Mouse (Mus musculus) CH12.LX (cell line): ENCODE data around the gene Mast3. TPM values are rescaled to one million over a fixed set of nuclear protein-coding genes. Genes with fewer than 3 reads are reported as not detected.

Experiments used
- DNase-seq: peaks from one replicate; pipeline ENCODE4 v3.0.0-alpha.2; 2013; ENCODE audit errors: extremely low read depth
- H3K27ac ChIP-seq: 2 replicates; pipeline ENCODE4 v1.5.1; 2012; ENCODE audit warnings: low read depth, mild to moderate bottlenecking, control low read depth, moderate library complexity; ENCODE audit not compliant: insufficient read depth
- H3K27me3 ChIP-seq: replicated peaks from 2 replicates; pipeline ENCODE3; 2012; ENCODE audit warnings: inconsistent platforms
- H3K36me3 ChIP-seq, 2 experiments: replicated peaks in 1 of 2; 2 replicates each; pipeline versions ENCODE3 to v1.6.1; 2012; ENCODE audit warnings: inconsistent platforms in 1 of 2, low read length in 1 of 2, mild to moderate bottlenecking in 1 of 2, mixed read lengths in 1 of 2, moderate library complexity in 1 of 2; ENCODE audit not compliant: control insufficient read depth in 1 of 2, insufficient read depth in 1 of 2
- H3K4me1 ChIP-seq, 2 experiments: 2 replicates each; pipeline ENCODE4 v1.6.1; 2012; ENCODE audit warnings: inconsistent platforms in 1 of 2, moderate library complexity in 1 of 2; ENCODE audit not compliant: insufficient read depth in 2 of 2, control insufficient read depth in 1 of 2
- H3K4me2 ChIP-seq: 2 replicates; pipeline ENCODE4 v1.6.1; 2012; ENCODE audit warnings: low read depth, mild to moderate bottlenecking, control low read depth; ENCODE audit not compliant: poor library complexity, insufficient read depth, severe bottlenecking
- H3K4me3 ChIP-seq, 3 experiments: fragments of 150-350 bp in 1 of 3; sonication (generic) in 1 of 3; replicated peaks in 1 of 3; 2 replicates each; pipeline versions ENCODE3 to v1.5.1; 2011 to 2012; ENCODE audit warnings: low read depth in 2 of 3, low read length in 2 of 3, mild to moderate bottlenecking in 2 of 3, moderate library complexity in 2 of 3, control low read depth in 1 of 3, improper control_type of control experiment in 1 of 3, inconsistent platforms in 1 of 3, mixed read lengths in 1 of 3; ENCODE audit not compliant: poor library complexity in 1 of 3
- H3K79me2 ChIP-seq: replicated peaks from 2 replicates; pipeline ENCODE4 v1.6.1; 2012; ENCODE audit warnings: mild to moderate bottlenecking, moderate library complexity; ENCODE audit not compliant: control insufficient read depth, poor library complexity, insufficient read depth, severe bottlenecking; ENCODE audit errors: extremely low read depth
- H3K9ac ChIP-seq: 2 replicates; pipeline ENCODE4 v1.6.1; 2012; ENCODE audit warnings: low read depth, mild to moderate bottlenecking, control low read depth, moderate library complexity; ENCODE audit not compliant: insufficient read depth
- H3K9me3 ChIP-seq: replicated peaks from 2 replicates; pipeline ENCODE3; 2012; ENCODE audit warnings: low read length, inconsistent platforms, mixed read lengths
- GABPA ChIP-seq: IDR thresholded peaks from 2 replicates; pipeline ENCODE4 v1.6.1; 2012; ENCODE audit warnings: low read depth, low read length, improper control_type of control experiment, inconsistent platforms; ENCODE audit not compliant: insufficient replicate concordance
- MAZ ChIP-seq: IDR thresholded peaks from 2 replicates; pipeline ENCODE4 v1.6.1; 2012; ENCODE audit warnings: low read depth, mild to moderate bottlenecking, inconsistent platforms, low read length, improper control_type of control experiment, moderate library complexity
- MXI1 ChIP-seq: IDR thresholded peaks from 2 replicates; pipeline ENCODE4 v1.6.1; 2011; ENCODE audit warnings: mild to moderate bottlenecking, low read depth, low read length, improper control_type of control experiment
- NELFE ChIP-seq: IDR thresholded peaks from 2 replicates; pipeline ENCODE4 v1.6.1; 2011; ENCODE audit warnings: low read depth, low read length, improper control_type of control experiment
- PAX5 ChIP-seq: IDR thresholded peaks from 2 replicates; pipeline ENCODE4 v1.6.1; 2012; ENCODE audit warnings: low read length, inconsistent platforms, mixed read lengths
- POLR2A ChIP-seq: IDR thresholded peaks from 2 replicates; pipeline ENCODE4 v1.6.1; 2011; ENCODE audit warnings: low read depth, mild to moderate bottlenecking, improper control_type of control experiment, low read length
- POLR2AphosphoS2 ChIP-seq: IDR thresholded peaks from 2 replicates; pipeline ENCODE4 v1.6.1; 2011; ENCODE audit warnings: low read depth, low read length, improper control_type of control experiment
- RAD21 ChIP-seq: IDR thresholded peaks from 2 replicates; pipeline ENCODE4 v1.6.1; 2011; ENCODE audit warnings: low read depth, mild to moderate bottlenecking, low read length, improper control_type of control experiment, moderate library complexity
- SIN3A ChIP-seq: IDR thresholded peaks from 2 replicates; pipeline ENCODE4 v1.6.1; 2012; ENCODE audit warnings: low read length, improper control_type of control experiment, inconsistent platforms
- TBP ChIP-seq: conservative IDR thresholded peaks from 2 replicates; pipeline ENCODE4 v1.6.1; 2011; ENCODE audit warnings: low read depth, low read length, improper control_type of control experiment
- ZC3H11A ChIP-seq: IDR thresholded peaks from 2 replicates; pipeline ENCODE4 v1.6.1; 2012; ENCODE audit warnings: low read depth, mild to moderate bottlenecking, inconsistent platforms, low read length, improper control_type of control experiment
- ZKSCAN1 ChIP-seq: IDR thresholded peaks from 2 replicates; pipeline ENCODE4 v1.6.1; 2012; ENCODE audit warnings: low read depth, inconsistent platforms, low read length, improper control_type of control experiment, borderline replicate concordance
- dilution Hi-C: fragments of 300-500 bp; cut with MboI; formaldehyde crosslinking; loops from 2 replicates; pipeline ENCODE4 v1.14.3; 2020; ENCODE audit warnings: low sequenced_read_pairs; ENCODE audit not compliant: extremely low pct_unique_long_range_greater_than_20kb, extremely low pct_ligation_motif_present
- in situ Hi-C: fragments of 300-500 bp; cut with MboI; formaldehyde crosslinking; loops from 3 replicates; pipeline ENCODE4 v1.14.3; 2019; ENCODE audit warnings: low sequenced_read_pairs, low pct_ligation_motif_present, low pct_unique_long_range_greater_than_20kb, mixed read lengths
- polyA plus RNA-seq: library from polyadenylated mRNA; unstranded; fragments of >175 nt; gene quantifications from 2 replicates; pipeline ENCODE4 v1.2.1, GENCODE M21; 2012; ENCODE audit warnings: low read depth; ENCODE audit not compliant: insufficient read length
- total RNA-seq, 2 experiments: library from RNA; depleted of rRNA; stranded (reverse); fragments of 300-350 nt in 1 of 2; fragments of >200 nt in 1 of 2; gene quantifications; 2 replicates each; pipeline ENCODE4 v1.2.3; 2012 to 2014

Gene Mast3
- total and polyA plus RNA-seq, 3 experiments: 7.0 to 23.4 (median 11.6) TPM

DNA sequence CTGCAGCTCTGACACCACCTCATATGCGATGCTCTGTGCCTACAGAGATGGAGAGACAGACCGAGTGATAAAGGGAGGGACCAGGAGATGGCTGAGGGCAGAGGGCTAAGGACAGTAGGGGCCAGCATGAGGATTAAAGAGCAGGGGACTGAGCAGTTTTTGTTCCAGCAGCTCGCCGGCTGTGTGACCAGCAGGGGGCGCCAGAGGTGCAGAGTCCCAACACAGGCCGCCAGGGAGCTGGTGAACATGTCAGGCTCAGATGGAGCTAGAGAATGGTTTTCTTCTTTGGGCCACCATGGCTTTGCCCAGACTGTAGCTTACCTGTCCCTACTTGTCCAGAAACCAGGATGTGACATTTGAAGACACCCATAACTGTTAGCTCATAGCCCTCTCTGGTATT, 39.7 kb upstream of the Mast3 start (continued):
- no peak for TF ChIP-seq PAX5
- TF ChIP-seq TBP: no peak
- no peak for TF ChIP-seq POLR2A
- no peak for TF ChIP-seq MAZ
- TF ChIP-seq SIN3A: 0 out of 2 replicates have a peak, but pooled peaks have one; percentile 23
- TF ChIP-seq POLR2AphosphoS2: no peak

DNA sequence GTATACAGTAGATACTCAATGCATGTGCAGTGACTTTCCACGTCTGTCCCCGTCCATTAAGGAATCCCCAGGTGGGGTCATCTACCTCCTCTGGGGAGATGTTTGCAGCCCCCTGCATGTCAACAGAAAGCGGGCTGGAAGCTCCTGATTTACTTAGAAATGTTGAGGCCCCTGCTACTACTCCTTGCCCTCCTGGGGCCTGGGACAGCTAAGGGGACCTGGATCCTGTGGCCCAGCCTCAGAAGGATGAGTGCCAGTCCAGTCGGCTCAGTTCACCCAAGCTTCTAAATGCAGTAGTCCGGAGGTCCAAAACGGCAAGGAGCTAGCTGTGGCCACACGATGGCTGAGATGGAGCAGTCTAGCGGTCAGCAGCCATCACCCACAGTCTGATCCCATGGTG, 39.1 kb upstream of the Mast3 start:
- dilution Hi-C loops: no loop called here
- Histone ChIP-seq H3K79me2 (no peaks in the 10 kb centered on the region), H3K9ac (no peak overlapping the region), H3K27me3 (peaks cover 55% of the 10 kb centered on the region), H3K27ac (no peak overlapping the region), H3K4me1 (peaks cover 0 to 23% of the 10 kb centered on the region in 2 experiments; a peak in 2 of 4 replicates), H3K9me3 (no peaks in the 10 kb centered on the region), H3K4me2 (no peak overlapping the region), H3K36me3 (no peaks in the 10 kb centered on the region), H3K4me3 (no peak overlapping the region)
- no peak for DNase-seq
- in situ Hi-C loops: loop anchor here (5.0 to 10.0 kb wide), 2 partner anchors 82 to 129 kb away; partner anchors contain the start of genes Gm3336 and Mpv17l2
- TF ChIP-seq SIN3A (no peak), GABPA (no peak)

DNA sequence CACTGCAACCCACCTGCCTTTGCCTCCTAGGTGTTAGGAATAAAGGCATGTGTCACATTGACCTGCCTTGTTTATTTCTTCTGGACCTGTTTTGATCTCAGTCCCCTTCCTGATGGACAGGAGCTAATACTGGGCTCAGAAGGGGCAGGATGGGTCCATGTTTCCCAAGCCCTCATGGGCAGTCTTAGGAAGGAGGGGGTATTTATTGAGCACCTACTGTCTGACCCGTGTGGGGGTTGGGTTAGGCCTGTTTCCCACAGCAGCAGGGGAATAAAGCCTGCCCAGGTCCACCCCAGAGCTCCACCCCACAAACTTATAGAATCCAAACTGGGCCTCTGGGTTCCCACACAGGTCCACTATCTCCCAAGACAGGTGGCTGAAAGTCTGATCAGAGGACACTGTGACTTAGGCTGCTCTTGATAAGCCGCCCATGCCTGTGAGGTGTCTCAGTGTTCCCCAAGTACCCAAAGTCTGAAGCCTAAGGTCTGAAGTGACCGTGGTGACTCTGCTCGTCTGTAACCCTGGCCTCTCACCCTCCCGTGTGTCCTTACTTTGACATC, 38.4 kb upstream of the Mast3 start:
- H3K27me3 ChIP-seq: peaks cover 49% of the 10 kb centered on the region
- peaks cover 2 to 29% of the 10 kb centered on the region in 2 experiments; a peak in 3 of 4 replicates for H3K4me1 ChIP-seq
- DNase-seq: no peak
- no peak overlapping the region for H3K27ac ChIP-seq
- H3K79me2 ChIP-seq: no peaks in the 10 kb centered on the region
- H3K4me3 ChIP-seq: no peak overlapping the region
- H3K9me3 ChIP-seq: no peaks in the 10 kb centered on the region
- dilution Hi-C loops (no loop called here), in situ Hi-C loops (loop anchor here (5.0 to 10.0 kb wide), 2 partner anchors 81 to 128 kb away; partner anchors contain the start of genes Gm3336 and Mpv17l2)
- no peaks in the 10 kb centered on the region for H3K36me3 ChIP-seq
- H3K9ac ChIP-seq: no peak overlapping the region
- TF ChIP-seq ZC3H11A (no peak), ZKSCAN1 (no peak), RAD21 (no peak), MAZ (no peak), NELFE (no peak), MXI1 (no peak)
- no peak overlapping the region for H3K4me2 ChIP-seq
